Mouse (Mus musculus) left cerebral cortex, postnatal 36 days (tissue): ENCODE data around the gene Fnip2. TPM values are rescaled to one million over a fixed set of nuclear protein-coding genes. Genes with fewer than 3 reads are reported as not detected.

Experiments used
- DNase-seq, 2 experiments: peaks; one replicate each; pipeline ENCODE4 v3.0.0; 2021 to 2022; ENCODE audit warnings: low spot score in 2 of 2, mixed read lengths in 1 of 2
- intact Hi-C: fragments of 180-260 bp; cut with DNase I; formaldehyde crosslinking; loops from one replicate; pipeline ENCODE4 v1.15.1; 2025
- total RNA-seq, 2 experiments: library from RNA; stranded (reverse); gene quantifications; 2 replicates each; pipeline ENCODE4 v1.2.3; 2021

Fnip2 gene
- total RNA-seq, 2 experiments from 2014 or later, result 17.7 to 19.7 TPM

DNA sequence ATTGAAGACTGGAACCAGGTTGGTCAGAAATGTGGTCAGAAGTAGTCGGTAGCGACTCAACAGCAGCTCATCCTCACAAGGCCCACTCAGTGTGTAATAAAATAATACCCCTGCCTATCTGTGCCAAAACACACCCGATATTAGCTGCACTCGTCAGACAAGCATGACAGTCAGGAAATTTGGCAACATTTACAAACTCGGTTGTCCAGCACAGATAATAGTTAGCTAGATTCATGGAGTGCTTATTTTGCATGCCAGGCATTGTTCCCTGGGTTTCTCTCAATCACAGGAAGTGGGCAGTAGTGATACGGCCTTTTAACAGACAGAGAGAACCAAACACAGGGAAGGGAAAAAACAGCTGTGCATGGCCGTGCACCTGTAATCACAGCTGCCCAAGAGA lies 30.6 kb downstream of the Fnip2 start:
- DNase-seq, result no peak
- intact Hi-C loops, result no loop called here

- peak; percentile 61 to 70 for DNase-seq
- intact Hi-C loops, result no loop called here
Observed at GRCm38 (mm10) chr3:79531581-79532271, 35.9 kb downstream of the Fnip2 start.

DNA sequence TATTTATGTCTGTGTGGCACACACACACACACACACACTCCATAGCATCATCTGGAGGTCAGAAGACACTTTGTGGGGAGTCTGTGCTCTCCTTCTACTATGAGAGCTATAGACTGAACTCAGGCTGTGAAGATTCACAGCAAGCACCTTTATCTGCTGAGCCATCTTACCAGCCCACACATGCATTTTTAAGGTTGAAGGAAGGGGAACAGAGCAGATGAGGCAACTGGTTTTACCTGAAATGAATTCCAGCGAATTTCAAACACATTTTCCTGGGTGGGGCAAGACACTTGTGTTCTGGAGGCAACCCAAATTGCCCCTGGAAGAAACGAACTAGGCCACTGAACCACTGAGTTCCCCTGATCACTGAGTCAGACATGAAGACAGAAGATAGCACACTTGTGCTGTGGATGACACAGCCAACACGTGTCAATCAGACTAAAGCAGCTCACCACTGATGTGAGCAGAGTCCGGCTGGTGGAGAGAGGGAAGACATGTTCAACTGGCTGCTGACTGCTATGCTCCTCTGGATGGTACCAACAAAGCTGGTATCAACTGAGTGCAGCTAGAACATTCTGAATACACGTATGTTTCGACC lies 38.0 kb downstream of the Fnip2 start:
- intact Hi-C loops, result no loop called here
- DNase-seq, result no peak

DNA sequence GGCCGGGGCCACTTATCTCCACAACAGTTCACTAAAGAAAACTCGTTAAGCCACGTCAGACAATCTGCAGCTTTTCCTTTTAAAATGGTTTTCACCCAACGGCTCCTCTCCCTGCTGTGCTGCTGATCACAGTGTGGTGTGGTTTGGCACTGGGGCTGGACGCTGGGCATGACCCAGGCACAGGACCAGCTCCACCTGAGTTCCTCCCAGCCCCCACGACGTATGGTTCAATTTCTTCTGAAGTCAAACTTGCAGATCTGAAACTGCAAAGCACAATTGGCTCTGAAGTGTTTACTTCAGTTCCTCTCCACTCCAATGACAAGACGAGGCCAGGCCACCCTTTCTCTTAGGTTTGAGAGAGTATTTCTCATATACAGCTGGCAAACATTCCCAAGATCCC lies 39.1 kb downstream of the Fnip2 start:
- DNase-seq, result no peak
- intact Hi-C loops, result no loop called here

- no peak for DNase-seq
- intact Hi-C loops, result no loop called here
Observed at GRCm38 (mm10) chr3:79527921-79528320, 39.7 kb downstream of the Fnip2 start.

- no peak for DNase-seq
Observed at GRCm38 (mm10) chr3:79527521-79527920, 40.1 kb downstream of the Fnip2 start.

GRCm38 (mm10) chr3:79523349-79523748 lies 44.2 kb downstream of the Fnip2 start:
- no peak for DNase-seq
- intact Hi-C loops, result no loop called here

More at GRCm38 (mm10) chr3:79527521-79527920, 40.1 kb downstream of the Fnip2 start:
- intact Hi-C loops, result no loop called here

DNA sequence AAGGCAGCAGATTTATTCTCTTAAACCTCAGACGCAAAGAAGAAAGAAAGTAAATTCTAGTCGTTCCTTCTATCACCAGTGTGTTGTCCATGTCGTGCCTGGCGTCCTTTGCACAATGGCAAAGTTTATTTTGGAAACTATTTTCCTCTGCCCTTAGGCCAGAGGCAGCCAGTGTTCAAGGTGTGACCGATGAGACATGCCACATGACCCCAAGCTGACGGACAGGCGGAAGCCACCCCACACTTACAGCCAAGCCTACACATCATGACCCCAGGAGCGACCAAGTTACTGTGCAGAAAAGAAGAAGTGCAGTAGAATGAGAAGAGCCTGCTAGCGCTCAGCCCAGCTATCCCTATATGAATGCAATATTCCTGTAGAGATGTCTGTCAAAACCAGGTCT lies 47.7 kb downstream of the Fnip2 start:
- intact Hi-C loops, result loop anchor here (5.0 kb wide), 1 partner anchor 47 kb away; the partner anchor contains the start of gene Fnip2
- DNase-seq, result no peak

- intact Hi-C loops, result loop anchor here (5.0 kb wide), 1 partner anchor 48 kb away; the partner anchor contains the start of gene Fnip2
- DNase-seq, result no peak
Observed at GRCm38 (mm10) chr3:79518761-79519527, 48.7 kb downstream of the Fnip2 start.

GRCm38 (mm10) chr3:79517884-79518591 lies 49.6 kb downstream of the Fnip2 start:
- intact Hi-C loops, result loop anchor here (5.0 kb wide), 1 partner anchor 49 kb away; the partner anchor contains the start of gene Fnip2
- DNase-seq, result no peak

- intact Hi-C loops, result loop anchor here (5.0 kb wide), 1 partner anchor 50 kb away; the partner anchor contains the start of gene Fnip2
- no peak for DNase-seq
Observed at GRCm38 (mm10) chr3:79516958-79517357, 50.6 kb downstream of the Fnip2 start.

GRCm38 (mm10) chr3:79516099-79516920 lies 51.3 kb downstream of the Fnip2 start:
- no peak for DNase-seq
- intact Hi-C loops, result loop anchor here (5.0 kb wide), 1 partner anchor 51 kb away; the partner anchor contains the start of gene Fnip2

GRCm38 (mm10) chr3:79514304-79514703 lies 53.3 kb downstream of the Fnip2 start:
- intact Hi-C loops, result no loop called here
- no peak for DNase-seq

DNA sequence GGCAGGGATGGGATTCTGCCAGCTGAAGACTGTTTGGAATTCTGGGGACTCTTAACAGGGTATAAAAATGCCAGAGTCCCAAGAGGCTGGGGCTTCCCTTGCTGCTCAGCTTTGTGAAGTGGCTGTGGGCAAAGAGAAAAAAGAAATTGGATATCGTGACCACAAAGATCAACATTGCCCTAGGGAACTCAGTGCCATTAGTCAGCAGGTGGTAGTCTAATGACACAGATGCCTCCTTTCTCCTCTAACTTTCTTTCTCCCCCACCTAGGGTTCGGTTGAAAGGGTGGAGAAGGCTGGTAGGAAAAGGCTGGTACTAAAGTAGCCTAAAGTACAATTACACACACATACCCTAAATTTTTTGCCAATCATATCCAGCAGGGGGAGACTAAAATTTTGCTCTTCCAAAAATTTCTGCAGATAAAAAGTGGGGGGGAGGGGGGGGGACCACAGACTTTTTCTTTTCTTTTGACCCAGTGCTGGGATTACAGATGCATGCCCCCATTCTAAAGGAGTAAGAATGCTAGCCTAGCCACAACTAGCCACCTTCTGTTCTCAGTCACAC lies 66.3 kb downstream of the Fnip2 start:
- intact Hi-C loops, result loop anchor here (5.0 kb wide), 1 partner anchor 86 kb away; no protein-coding TSS in a partner anchor
- no peak for DNase-seq

DNA sequence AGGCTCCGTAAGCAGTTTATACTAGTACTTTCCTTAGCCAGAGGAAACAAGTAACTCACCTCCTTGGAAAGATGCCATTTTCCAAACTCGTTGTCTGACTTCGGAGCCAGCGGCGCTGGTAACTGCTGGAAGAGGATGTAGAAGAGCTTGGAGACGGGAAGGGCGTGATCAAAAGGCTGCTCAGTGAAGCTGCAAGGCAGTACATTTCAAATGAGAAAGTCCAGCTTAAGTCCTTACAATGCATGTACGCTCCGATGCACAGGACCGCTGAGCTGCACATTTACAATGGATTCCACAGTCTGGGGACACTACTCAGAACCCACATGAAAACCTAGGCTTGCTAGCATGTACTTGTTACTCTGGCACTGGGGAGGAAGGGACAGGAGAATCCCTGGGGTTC lies 67.3 kb downstream of the Fnip2 start:
- intact Hi-C loops, result loop anchor here (5.0 kb wide), 1 partner anchor 87 kb away; no protein-coding TSS in a partner anchor
- DNase-seq, result no peak

DNA sequence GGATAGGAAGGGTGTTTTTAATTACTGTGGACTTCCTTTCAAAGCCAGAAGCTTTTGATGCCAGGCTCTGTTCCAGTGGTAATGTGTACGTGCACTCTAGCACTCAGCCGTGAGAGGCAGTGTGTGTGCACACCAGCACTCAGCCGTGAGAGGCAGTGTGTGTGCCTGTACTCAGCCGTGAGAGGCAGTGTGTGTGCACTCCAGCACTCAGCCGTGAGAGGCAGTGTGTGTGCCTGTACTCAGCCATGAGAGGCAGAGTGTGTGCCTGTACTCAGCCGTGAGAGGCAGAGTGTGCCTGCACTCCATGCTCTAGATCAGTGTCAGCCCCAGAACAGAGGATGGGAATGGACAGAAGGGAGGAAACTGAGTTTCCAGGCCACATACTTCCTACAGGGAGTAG lies 70.9 kb downstream of the Fnip2 start:
- intact Hi-C loops, result loop anchor here (5.0 kb wide), 1 partner anchor 294 kb away; no protein-coding TSS in a partner anchor
- no peak for DNase-seq

GRCm38 (mm10) chr3:79495151-79495550 lies 72.4 kb downstream of the Fnip2 start:
- intact Hi-C loops, result loop anchor here (5.0 kb wide), 1 partner anchor 293 kb away; no protein-coding TSS in a partner anchor
- peak; percentile 40 to 42 for DNase-seq

GRCm38 (mm10) chr3:79494028-79494427 lies 73.6 kb downstream of the Fnip2 start:
- intact Hi-C loops, result loop anchor here (5.0 kb wide), 1 partner anchor 272 kb away; no protein-coding TSS in a partner anchor
- no peak for DNase-seq
